Mouse (Mus musculus) forebrain, embryonic 15.5 days (tissue): Measurements from ENCODE around the gene Edem1. TPM values are rescaled to one million over a fixed set of nuclear protein-coding genes. Genes with fewer than 3 reads are reported as not detected.
"Not testable (repeated sequence)": the region's sequence is repeated elsewhere in the genome, so short reads cannot be mapped to it uniquely, and the experiment has no call there.

ENCODE experiments used
- ATAC-seq: fragments of 200-750 bp; cut with Nextera tagmentation; replicated peaks from 2 replicates; pipeline ENCODE4 v1.8.0; 2017; ENCODE audit warnings: mild to moderate bottlenecking, moderate TSS enrichment, moderate library complexity
- H3K27ac ChIP-seq: fragments of 300-500 bp; sonication (generic); replicated peaks from 2 replicates; pipeline ENCODE4 v1.5.1; 2015; ENCODE audit warnings: mild to moderate bottlenecking, inconsistent platforms
- H3K27me3 ChIP-seq: fragments of 300-500 bp; sonication (generic); 2 replicates; pipeline ENCODE4 v1.6.1; 2015; ENCODE audit warnings: inconsistent platforms
- H3K36me3 ChIP-seq: fragments of 300-500 bp; sonication (generic); 2 replicates; pipeline ENCODE4 v1.6.1; 2015; ENCODE audit warnings: mild to moderate bottlenecking, inconsistent platforms
- H3K4me1 ChIP-seq: fragments of 300-500 bp; sonication (generic); 2 replicates; pipeline ENCODE4 v1.6.1; 2015; ENCODE audit warnings: inconsistent platforms
- H3K4me2 ChIP-seq: fragments of 300-500 bp; sonication (generic); replicated peaks from 2 replicates; pipeline ENCODE4 v1.6.1; 2015; ENCODE audit warnings: mild to moderate bottlenecking, inconsistent platforms
- H3K4me3 ChIP-seq: fragments of 300-500 bp; sonication (generic); 2 replicates; pipeline ENCODE4 v1.5.1; 2015; ENCODE audit warnings: mild to moderate bottlenecking, inconsistent platforms
- H3K9ac ChIP-seq: fragments of 300-500 bp; sonication (generic); replicated peaks from 2 replicates; pipeline ENCODE4 v1.6.1; 2015; ENCODE audit warnings: mild to moderate bottlenecking, inconsistent platforms
- H3K9me3 ChIP-seq: fragments of 300-500 bp; sonication (generic); 2 replicates; pipeline ENCODE4 v1.6.1; 2016; ENCODE audit warnings: inconsistent platforms
- WGBS: fragments of 180-500 bp; shearing (Covaris S2); methylation state at CpG from one replicate; pipeline ENCODE4 v1.1.7; 2015; ENCODE audit warnings: mixed read lengths; 5-methylcytosine and 5-hydroxymethylcytosine counted together
- polyA plus RNA-seq: library from polyadenylated mRNA; unstranded; fragments of >200 nt; fragmentation: Nextera tagmentation; extraction: Ambion mirVana; gene quantifications from 2 replicates; pipeline ENCODE4 v1.2.1, GENCODE M21; 2015

Gene Edem1
- polyA plus RNA-seq, 1 experiment from 2014 or later = 6.9 TPM

DNA sequence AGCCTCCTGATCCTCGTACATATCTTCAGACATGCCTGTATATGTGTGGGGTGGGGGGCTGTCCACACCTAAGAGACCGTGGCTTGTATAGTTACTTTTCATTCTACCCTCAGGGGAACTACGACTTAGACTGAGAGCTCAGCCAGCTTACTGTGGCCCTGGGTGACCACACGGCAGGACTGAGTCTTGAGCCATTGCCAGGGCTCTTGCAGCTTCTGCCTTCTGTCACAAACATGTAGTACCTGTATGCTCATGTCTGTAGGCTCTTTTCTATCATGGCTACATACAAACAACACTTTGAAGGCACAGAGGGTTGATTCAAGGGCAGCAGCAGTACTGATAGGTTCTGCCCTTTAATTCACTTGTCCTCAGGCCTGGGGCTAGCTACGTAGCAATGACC, 24.5 kb downstream of the Edem1 start:
- no peak overlapping the region for H3K4me3 ChIP-seq
- no peak overlapping the region for H3K9ac ChIP-seq
- peaks cover 55% of the 10 kb centered on the region for H3K36me3 ChIP-seq
- H3K9me3 ChIP-seq = no peaks in the 10 kb centered on the region
- H3K4me2 ChIP-seq = no peak overlapping the region
- H3K27ac ChIP-seq = no peak overlapping the region
- WGBS = 93% methylated on average over 5 of the region's 5 CpGs
- H3K27me3 ChIP-seq = no peaks in the 10 kb centered on the region
- no peaks in the 10 kb centered on the region for H3K4me1 ChIP-seq
- no peak for ATAC-seq

DNA sequence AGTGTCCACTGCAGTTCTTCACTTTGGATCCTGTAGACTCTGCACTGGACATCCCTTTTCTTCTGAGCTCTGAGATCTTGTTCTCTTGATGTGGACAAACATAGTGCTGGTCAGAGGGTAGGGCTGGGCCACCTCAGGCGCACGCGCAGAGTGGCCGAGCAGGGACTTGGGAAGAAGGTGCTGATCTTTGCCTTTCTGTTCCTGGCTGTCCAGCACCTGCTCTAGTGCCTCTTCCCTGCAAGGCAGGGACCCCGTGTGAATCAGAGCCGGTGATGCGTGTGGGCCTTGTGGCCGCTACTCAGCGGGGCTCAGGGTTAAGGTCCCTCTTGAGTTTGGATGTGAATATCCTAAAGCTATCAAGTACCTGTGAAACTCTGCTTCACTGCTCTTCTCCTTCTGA, 30.1 kb downstream of the Edem1 start:
- ATAC-seq = no peak
- Histone ChIP-seq H3K4me1 (no peaks in the 10 kb centered on the region), H3K4me3 (no peak overlapping the region), H3K9me3 (no peaks in the 10 kb centered on the region), H3K4me2 (no peak overlapping the region), H3K27ac (no peak overlapping the region), H3K36me3 (peaks cover 28% of the 10 kb centered on the region), H3K27me3 (no peaks in the 10 kb centered on the region), H3K9ac (no peak overlapping the region)
- WGBS = 94% methylated on average over 9 of the region's 9 CpGs

- H3K36me3 ChIP-seq = peaks cover 5% of the 10 kb centered on the region; the same call in 1 of the 2 replicates
- H3K27me3 ChIP-seq = no peaks in the 10 kb centered on the region
- no peak overlapping the region for H3K4me2 ChIP-seq
- WGBS = 90% methylated on average over 1 of the region's 1 CpGs
- no peaks in the 10 kb centered on the region for H3K9me3 ChIP-seq
- H3K27ac ChIP-seq = no peak overlapping the region
- H3K9ac ChIP-seq = no peak overlapping the region
- no peak overlapping the region for H3K4me3 ChIP-seq
- no peaks in the 10 kb centered on the region for H3K4me1 ChIP-seq
- no peak for ATAC-seq
Measured at GRCm38 (mm10) chr6:108861226-108861625, 32.8 kb downstream of the Edem1 start.

DNA sequence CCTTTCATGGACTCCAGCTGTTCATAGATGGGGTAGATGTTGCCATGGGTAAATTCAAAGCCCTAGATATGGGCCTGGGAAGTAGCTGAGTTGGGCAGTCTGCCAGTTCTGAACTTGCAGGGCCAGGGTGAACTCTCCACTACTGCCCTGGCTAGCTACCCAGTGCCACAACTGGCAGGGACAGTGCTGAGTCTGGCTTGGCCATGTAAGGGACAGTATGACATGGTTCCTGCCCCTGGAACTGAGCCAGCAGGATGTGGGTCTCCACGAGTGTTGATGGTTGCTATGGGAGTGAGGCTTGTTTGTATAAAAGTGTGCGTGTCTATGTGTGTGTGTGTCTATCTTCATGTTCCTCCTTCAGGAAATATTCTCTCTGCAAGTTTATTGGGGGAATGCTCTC, 34.1 kb downstream of the Edem1 start:
- ATAC-seq = peak; percentile 35; the same call in 1 of the 2 replicates
- H3K27me3 ChIP-seq = no peaks in the 10 kb centered on the region
- no peak overlapping the region for H3K27ac ChIP-seq
- WGBS = 89% methylated on average over 2 of the region's 2 CpGs
- no peak overlapping the region for H3K4me3 ChIP-seq
- no peaks in the 10 kb centered on the region for H3K4me1 ChIP-seq
- H3K9me3 ChIP-seq = no peaks in the 10 kb centered on the region
- H3K4me2 ChIP-seq = no peak overlapping the region
- H3K36me3 ChIP-seq = no peaks in the 10 kb centered on the region
- no peak overlapping the region for H3K9ac ChIP-seq

- H3K4me1 ChIP-seq = no peaks in the 10 kb centered on the region
- H3K36me3 ChIP-seq = no peaks in the 10 kb centered on the region
- H3K9me3 ChIP-seq = no peaks in the 10 kb centered on the region
- no peaks in the 10 kb centered on the region for H3K27me3 ChIP-seq
- H3K9ac ChIP-seq = no peak overlapping the region
- H3K4me3 ChIP-seq = no peak overlapping the region
- WGBS = 87% methylated on average over 5 of the region's 5 CpGs
- H3K4me2 ChIP-seq = no peak overlapping the region
- no peak overlapping the region for H3K27ac ChIP-seq
- no peak for ATAC-seq
Measured at GRCm38 (mm10) chr6:108866317-108866716, 37.9 kb downstream of the Edem1 start.

DNA sequence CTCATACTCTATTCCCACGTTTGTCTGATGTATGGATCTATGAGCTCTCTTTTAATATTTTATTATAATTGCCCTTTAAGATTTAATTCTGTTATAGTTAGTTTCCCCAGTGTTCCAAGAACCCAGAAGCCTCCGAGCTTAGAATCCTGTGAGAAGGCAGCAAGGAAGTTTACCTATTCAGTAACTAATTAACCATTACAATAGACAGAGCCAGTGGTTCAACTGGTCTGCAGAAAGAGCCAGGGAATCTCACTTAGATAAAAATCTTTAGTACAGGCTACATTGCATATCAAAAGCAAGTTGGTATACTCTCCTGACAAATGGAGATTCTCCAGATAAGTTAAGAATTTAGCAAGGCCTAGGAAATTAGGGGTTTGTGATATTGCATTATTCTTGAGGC, 40.6 kb downstream of the Edem1 start:
- not testable (repeated sequence) for H3K27me3 ChIP-seq, H3K4me3 ChIP-seq, H3K4me1 ChIP-seq, H3K36me3 ChIP-seq, H3K9me3 ChIP-seq, H3K27ac ChIP-seq, H3K4me2 ChIP-seq, ATAC-seq, H3K9ac ChIP-seq
- WGBS = 41% methylated on average over 2 of the region's 2 CpGs

- Histone ChIP-seq H3K4me2 (no peak overlapping the region), H3K4me3 (no peak overlapping the region), H3K9ac (no peak overlapping the region), H3K27me3 (no peaks in the 10 kb centered on the region), H3K36me3 (no peaks in the 10 kb centered on the region), H3K4me1 (no peaks in the 10 kb centered on the region), H3K9me3 (no peaks in the 10 kb centered on the region), H3K27ac (no peak overlapping the region)
- no peak for ATAC-seq
- WGBS = 88% methylated on average over 2 of the region's 2 CpGs
Measured at GRCm38 (mm10) chr6:108870421-108870820, 42.0 kb downstream of the Edem1 start.

DNA sequence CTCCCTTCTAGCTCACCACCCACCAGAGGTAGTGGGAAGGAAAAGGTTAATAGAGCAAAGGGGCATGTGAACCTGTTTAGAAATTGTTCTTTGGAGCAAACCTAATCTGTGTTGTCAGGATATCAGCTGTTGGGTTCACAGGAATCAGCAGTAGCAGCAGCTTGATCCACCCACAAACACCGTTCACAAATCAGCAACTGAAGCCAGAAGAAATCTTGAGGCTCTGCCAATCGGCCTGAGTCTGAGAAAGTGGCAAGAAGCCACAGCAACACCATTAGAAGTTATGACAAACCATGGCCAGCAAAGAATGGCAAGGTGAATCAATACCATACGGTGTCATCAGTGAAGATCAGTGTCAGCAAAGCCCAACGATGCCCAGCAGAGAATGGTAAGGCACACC, 42.8 kb downstream of the Edem1 start:
- WGBS = 84% methylated on average over 4 of the region's 4 CpGs
- Histone ChIP-seq H3K4me2 (no peak overlapping the region), H3K9ac (no peak overlapping the region), H3K9me3 (no peaks in the 10 kb centered on the region), H3K36me3 (no peaks in the 10 kb centered on the region), H3K4me3 (no peak overlapping the region), H3K4me1 (no peaks in the 10 kb centered on the region), H3K27ac (no peak overlapping the region), H3K27me3 (no peaks in the 10 kb centered on the region)
- ATAC-seq = no peak

- Histone ChIP-seq H3K27me3 (no peaks in the 10 kb centered on the region), H3K36me3 (no peaks in the 10 kb centered on the region), H3K9me3 (no peaks in the 10 kb centered on the region), H3K4me1 (no peaks in the 10 kb centered on the region), H3K9ac (no peak overlapping the region), H3K4me2 (no peak overlapping the region), H3K27ac (no peak overlapping the region), H3K4me3 (no peak overlapping the region)
- 61% methylated on average over 1 of the region's 1 CpGs for WGBS
- ATAC-seq = no peak
Measured at GRCm38 (mm10) chr6:108875344-108875743, 46.9 kb downstream of the Edem1 start.

DNA sequence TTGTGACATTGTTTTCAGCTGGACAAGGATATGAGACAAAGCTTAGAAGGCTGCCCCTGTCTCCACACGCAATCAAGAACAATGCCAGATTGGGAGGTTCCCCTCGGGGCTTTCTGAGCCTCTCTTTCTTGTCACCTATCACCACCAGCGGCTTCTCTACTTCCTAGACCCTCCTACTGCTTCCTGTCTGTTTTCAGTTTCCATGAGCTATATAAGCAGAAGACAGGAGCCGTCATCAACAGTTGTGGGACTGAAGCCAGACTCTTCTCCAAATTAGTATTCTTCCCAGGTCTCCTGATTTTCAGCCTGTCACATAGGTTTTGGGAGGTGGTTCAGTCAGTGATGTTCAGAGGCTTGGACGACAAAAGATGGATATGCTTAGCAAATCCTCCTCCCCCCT, 47.6 kb downstream of the Edem1 start:
- Histone ChIP-seq H3K36me3 (no peaks in the 10 kb centered on the region), H3K4me1 (no peaks in the 10 kb centered on the region), H3K27ac (no peak overlapping the region), H3K9ac (no peak overlapping the region), H3K4me2 (no peak overlapping the region; the same call in 1 of the 2 replicates), H3K27me3 (no peaks in the 10 kb centered on the region), H3K9me3 (no peaks in the 10 kb centered on the region), H3K4me3 (no peak overlapping the region)
- 0 out of 2 replicates have a peak, but pooled peaks have one; percentile 19 for ATAC-seq
- 28% methylated on average over 5 of the region's 5 CpGs for WGBS

DNA sequence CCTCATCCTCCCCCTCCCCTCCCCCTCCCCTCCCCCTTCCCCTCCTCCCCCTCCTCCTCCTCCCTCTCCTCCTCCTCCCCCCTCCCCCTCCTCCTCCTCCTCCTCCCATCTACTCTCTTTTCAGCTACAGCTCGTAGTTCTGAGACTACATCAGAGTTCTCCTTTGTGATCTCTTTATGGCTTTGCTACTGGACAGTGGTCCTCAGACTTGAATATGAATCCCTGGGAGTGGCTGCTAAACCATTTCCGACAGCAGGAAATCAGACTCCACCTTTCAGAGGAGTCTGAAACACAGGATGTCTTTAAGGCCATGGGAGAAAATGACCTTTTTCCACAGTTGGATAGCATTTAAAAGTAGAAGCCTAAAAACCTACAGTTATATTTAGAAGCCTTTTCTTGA, 48.0 kb downstream of the Edem1 start:
- Histone ChIP-seq H3K36me3 (no peaks in the 10 kb centered on the region), H3K27me3 (no peaks in the 10 kb centered on the region), H3K4me2 (no peak overlapping the region), H3K27ac (no peak overlapping the region), H3K9me3 (no peaks in the 10 kb centered on the region), H3K9ac (no peak overlapping the region), H3K4me1 (no peaks in the 10 kb centered on the region), H3K4me3 (no peak overlapping the region)
- 64% methylated on average over 1 of the region's 2 CpGs for WGBS
- ATAC-seq = no peak

- H3K4me1 ChIP-seq = no peaks in the 10 kb centered on the region
- 90% methylated on average over 4 of the region's 4 CpGs for WGBS
- no peaks in the 10 kb centered on the region for H3K27me3 ChIP-seq
- H3K9me3 ChIP-seq = no peaks in the 10 kb centered on the region
- ATAC-seq = no peak
- no peaks in the 10 kb centered on the region for H3K36me3 ChIP-seq
- H3K9ac ChIP-seq = no peak overlapping the region
- no peak overlapping the region for H3K4me2 ChIP-seq
- H3K4me3 ChIP-seq = no peak overlapping the region
- H3K27ac ChIP-seq = no peak overlapping the region
Measured at GRCm38 (mm10) chr6:108880368-108881013, 52.0 kb downstream of the Edem1 start.

GRCm38 (mm10) chr6:108881074-108881473, 52.6 kb downstream of the Edem1 start:
- Histone ChIP-seq H3K4me2 (no peak overlapping the region), H3K9ac (no peak overlapping the region), H3K27me3 (no peaks in the 10 kb centered on the region), H3K36me3 (no peaks in the 10 kb centered on the region), H3K9me3 (no peaks in the 10 kb centered on the region), H3K4me1 (no peaks in the 10 kb centered on the region), H3K27ac (no peak overlapping the region), H3K4me3 (no peak overlapping the region)
- no peak for ATAC-seq
- whole genome bisulfite sequencing = 94% methylated on average over 4 of the region's 4 CpGs
